Mouse (Mus musculus): ENCODE data around the gene Syt8.

The Syt8 gene

DNA sequence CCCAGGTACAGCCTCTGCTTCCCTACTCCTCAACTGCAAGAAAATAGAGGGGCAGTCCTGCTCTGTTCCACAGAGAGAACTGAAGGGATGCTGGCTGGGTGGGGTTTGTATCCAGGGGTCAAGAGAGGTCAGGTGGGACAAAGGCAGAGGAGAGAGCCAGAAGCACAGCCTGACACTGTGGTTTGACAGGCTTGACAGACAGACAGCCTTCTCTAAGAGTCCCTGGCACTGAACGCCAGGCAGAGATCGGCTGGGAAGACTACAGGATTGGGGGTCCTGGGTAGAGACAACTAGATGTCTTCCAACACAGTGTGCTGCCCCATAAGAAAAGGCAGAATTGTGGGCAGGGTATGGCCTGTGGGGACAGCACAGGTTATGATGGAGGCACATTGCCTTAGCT lies 43.9 kb downstream of the Syt8 start:
- no peak for DNase-seq

DNA sequence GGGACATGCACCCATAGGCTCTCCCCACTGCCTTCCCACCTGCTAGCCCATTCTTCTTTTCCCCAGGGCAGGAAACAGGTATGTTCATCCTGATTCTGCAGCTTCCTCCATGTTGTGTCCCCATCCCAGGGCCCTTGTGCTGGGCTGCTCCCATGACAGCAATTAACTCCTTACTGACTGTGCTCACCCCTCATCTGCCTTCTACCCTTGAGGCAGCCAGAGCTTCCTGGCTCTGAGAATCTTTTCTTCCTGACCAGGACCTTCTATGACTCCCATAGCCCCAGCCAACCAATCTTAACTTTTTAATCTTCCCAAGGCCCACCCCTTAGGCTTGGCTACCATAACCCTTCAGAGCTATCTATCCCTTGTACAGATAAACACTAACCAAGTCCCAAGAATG lies 44.7 kb downstream of the Syt8 start:
- DNase-seq, result no peak

DNA sequence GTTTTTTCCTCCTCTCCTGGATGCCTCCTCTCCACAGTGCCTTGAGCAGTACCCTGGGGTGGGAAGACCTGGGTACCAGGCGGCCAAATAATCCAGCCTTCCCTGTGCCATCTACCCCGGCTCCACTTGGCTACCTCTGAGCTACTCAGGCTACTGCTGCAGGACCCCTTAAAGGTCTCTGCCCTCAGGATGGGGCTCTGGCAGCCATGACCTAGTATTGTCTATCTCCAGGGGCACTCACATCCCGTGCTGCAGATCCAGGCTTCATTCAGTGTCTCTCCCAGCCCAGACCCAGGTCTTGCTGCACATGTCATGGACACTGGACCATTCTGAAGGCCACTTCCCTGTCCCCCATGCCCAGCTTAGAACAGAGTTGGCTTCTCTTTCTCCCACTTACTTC lies 45.2 kb downstream of the Syt8 start:
- DNase-seq, result no peak

DNA sequence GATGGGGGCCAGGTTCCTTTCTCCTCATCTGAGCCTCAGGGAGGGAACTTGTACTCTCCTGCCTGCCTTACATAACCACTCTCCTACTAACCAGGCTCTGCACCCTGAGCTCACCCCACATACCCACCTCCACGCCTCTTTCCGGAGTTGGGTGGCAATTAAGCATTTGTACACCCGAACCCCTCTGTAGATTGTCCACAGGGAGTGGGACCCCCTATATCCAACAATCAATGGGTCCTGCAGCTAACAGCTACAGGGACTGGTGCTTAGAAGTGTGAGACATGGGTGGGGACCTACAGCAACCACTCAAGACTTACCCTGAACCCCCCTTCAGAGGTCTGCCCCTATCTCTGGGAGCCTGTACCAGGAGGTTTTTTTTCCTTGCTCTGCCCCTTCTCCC lies 46.0 kb downstream of the Syt8 start:
- no peak for DNase-seq

DNA sequence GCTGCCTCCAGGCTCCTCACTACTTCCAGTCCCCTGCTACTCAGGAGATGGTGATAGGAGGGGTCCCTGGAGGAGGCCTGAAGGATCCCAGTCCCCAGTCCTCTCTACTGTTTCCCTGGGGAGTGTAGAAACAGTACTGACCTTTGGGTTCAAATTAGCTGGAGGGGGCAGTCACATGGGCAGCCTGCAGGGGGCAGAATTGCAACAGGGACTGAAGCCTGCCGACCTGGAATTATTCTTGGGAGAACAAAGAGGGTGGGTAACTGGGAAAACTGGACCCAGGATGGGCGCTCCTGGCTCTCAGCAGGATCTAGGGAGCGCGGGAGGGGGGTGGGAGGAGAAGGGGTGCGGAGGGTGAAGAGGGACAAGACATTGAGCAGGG lies 46.5 kb downstream of the Syt8 start:
- no peak for DNase-seq

DNA sequence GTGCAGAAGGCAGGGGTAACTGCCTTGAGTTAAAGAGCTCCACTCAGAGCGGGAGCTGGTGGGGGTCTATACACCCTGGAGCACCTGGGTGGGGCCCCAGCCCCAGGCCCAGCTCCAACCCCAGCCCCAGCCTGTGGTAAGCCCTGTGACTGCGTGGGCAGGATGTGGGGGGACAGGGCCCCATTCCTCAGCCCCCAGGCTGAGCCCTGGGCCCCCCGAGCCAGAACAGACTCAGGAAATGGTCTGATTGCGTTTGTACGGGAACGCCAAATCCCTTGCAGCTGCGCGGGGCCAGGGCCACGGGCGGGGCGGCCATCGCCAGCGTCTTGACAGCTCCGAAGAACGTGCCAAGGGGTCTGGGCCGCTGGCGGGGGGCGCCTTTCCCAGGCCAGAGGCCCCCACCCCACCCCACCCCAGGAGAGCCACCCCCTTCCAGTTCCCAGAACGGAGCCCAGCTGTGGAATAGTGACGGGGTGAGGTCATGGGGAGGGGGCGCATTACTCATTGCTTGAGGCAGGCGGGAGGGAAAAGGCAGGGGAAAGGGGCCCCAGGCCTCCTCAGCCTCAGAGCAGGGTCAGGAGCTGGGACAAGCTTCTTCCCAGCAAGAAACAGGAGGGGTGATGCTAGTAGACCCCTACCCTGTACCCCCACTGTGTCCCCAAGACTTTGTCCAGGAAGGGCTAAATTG lies 47.1 kb downstream of the Syt8 start:
- DNase-seq, result no peak

DNA sequence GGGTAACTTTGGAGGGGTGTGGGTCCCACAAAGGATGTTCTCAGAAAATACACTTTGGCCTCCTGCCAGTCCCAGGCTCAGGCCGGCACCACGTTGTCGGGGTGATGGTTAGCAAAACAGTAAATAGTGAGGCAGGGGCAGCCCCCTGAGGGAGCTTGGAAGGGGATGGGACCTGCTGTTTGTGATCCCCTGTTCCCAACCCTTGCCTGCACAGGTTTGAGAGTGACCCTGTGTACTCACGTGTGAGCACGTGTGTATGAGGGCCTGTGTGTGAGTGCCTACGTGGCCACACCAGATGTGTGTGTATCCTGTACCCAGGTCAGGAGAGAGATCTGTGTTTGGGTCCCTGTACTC lies 47.6 kb downstream of the Syt8 start:
- DNase-seq, result no peak

DNA sequence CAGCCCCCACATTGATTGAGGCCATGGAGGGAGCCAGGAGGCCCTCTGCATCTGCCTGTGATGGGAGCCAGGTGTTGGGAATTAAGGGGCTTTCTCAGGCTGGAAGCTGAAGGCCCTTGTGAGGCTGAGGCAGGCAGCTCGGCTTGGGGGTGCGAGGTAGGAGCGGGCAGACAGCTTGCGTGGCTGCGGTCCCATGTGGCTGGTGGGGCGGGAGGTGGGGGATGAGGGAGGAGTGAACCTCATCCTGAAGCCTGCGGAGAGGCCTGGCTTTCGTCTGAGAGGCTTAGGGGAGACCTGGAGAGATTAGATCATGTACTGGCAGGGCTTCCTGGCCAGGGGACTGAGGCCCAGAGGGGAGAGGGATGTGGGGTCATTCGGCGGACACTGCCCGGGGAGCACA lies 48.5 kb downstream of the Syt8 start:
- no peak for DNase-seq

DNA sequence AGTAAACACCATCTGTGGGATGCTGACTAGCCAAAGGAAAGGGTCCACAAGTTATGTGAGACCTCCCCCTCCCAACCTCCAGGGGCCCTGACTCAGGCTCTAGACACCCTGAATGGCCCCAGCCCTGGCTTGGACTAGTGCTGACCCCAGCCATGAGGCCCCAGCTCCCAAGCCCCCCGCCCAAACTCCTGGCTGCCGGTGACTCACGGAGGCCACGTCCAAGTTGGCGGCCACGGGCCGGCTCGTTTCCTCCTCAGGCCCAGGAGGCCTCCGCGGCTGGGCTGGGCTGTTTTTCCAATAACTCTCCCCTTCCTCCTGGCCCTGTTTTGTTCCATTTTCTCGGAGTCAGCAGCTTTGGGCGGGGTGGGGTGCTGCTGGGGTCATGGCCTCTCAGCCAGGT lies 50.1 kb downstream of the Syt8 start:
- DNase-seq, result no peak

DNA sequence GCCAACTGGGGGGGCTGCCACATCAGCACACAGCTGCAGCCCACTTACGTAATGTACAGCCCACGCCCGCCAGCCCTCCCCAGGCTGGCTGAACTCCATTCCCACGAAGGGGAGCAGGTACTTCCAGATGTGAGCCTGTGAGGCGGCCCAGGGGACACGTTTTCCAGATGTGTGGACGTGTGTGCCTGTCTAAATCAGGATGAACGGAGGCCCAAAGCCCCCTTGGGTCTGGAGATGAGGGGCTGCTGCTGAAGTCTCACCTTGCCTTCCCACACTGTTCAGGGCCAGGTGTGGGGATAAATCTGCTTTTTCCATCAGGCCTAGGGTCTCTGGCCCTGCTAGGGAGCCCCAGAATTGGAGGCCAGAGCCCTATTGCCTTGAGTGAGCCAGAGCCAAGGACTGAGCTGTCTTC lies 52.1 kb downstream of the Syt8 start:
- DNase-seq, result no peak

DNA sequence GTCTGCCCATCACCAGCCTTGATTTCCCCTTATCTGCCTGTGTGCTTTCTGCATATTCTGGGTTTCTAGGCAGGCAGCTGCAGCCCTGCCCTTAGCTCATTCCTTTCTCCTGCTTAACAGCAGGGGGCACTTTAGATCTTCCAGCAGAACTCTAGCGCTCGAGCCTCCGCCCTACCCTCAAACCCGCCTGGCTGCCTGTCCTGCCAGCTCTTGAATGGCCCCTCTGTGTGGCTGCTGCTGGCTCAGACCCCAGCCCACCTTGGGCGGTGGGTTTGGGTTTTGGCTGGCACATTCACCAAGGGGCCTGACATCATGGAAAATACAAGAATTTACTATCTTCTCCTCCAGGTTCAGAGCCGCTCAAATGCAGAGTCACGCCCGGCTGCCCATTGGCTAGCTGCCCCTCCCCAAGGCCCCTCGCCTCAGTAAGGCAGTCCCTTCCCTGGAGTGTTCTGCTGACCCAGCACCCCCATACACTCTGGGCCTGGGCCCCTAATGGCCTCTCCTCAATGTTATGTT lies 52.8 kb downstream of the Syt8 start:
- DNase-seq, result no peak

DNA sequence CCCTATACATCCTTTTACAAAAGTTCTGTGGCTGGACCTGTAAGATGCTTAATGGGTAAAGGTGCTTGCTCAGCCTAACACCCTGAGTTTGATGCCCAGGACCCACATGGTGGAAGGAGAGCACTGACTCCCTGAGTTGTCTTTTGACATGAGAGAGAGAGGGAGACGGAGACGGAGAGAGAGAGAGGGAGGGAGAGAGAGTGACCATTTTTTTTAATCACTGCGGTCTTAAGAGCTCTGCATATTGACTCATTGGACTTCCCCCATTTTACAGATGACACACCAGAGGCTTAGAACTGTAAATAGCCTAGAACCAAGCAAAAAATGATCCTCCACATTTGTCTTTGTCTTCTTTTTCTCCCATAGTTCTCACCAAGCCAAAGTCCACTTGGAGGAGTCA lies 53.4 kb downstream of the Syt8 start:
- DNase-seq, result no peak
